Mouse (Mus musculus) limb, embryonic 11.5 days (tissue): ENCODE data around the gene Tnik. TPM values are rescaled to one million over a fixed set of nuclear protein-coding genes. Genes with fewer than 3 reads are reported as not detected.

Source experiments
- ATAC-seq: fragments of 200-750 bp; cut with Nextera tagmentation; 2 replicates; pipeline ENCODE4 v1.8.0; 2017; ENCODE audit warnings: low read depth; ENCODE audit not compliant: insufficient number of reproducible peaks, low FRiP score, low TSS enrichment
- DNase-seq: peaks from one replicate; pipeline ENCODE4 v3.0.0-alpha.2; 2015; ENCODE audit warnings: low spot score
- H3K27ac ChIP-seq: fragments of 300-500 bp; sonication (generic); replicated peaks from 2 replicates; pipeline ENCODE4 v1.5.1; 2014; ENCODE audit warnings: low read depth, mild to moderate bottlenecking, low read length
- H3K27me3 ChIP-seq: fragments of 300-500 bp; sonication (generic); 2 replicates; pipeline ENCODE4 v1.6.1; 2014; ENCODE audit warnings: mild to moderate bottlenecking, low read length, mixed read lengths; ENCODE audit not compliant: control insufficient read depth, insufficient read depth
- H3K36me3 ChIP-seq: fragments of 300-500 bp; sonication (generic); 2 replicates; pipeline ENCODE4 v1.6.1; 2014; ENCODE audit warnings: mild to moderate bottlenecking, low read length, moderate library complexity, mixed read lengths; ENCODE audit not compliant: control insufficient read depth, insufficient read depth
- H3K4me1 ChIP-seq: fragments of 300-500 bp; sonication (generic); 2 replicates; pipeline ENCODE4 v1.6.1; 2014; ENCODE audit warnings: low read length, mixed read lengths; ENCODE audit not compliant: control insufficient read depth, insufficient read depth
- H3K4me2 ChIP-seq: fragments of 300-500 bp; sonication (generic); 2 replicates; pipeline ENCODE4 v1.6.1; 2014; ENCODE audit warnings: low read depth, mild to moderate bottlenecking, moderate library complexity; ENCODE audit not compliant: severe bottlenecking
- H3K4me3 ChIP-seq: fragments of 300-500 bp; sonication (generic); 2 replicates; pipeline ENCODE4 v1.5.1; 2014; ENCODE audit warnings: low read depth, low read length
- H3K9ac ChIP-seq: fragments of 300-500 bp; sonication (generic); 2 replicates; pipeline ENCODE4 v1.6.1; 2014; ENCODE audit warnings: mild to moderate bottlenecking, low read length
- H3K9me3 ChIP-seq: fragments of 300-500 bp; sonication (generic); 2 replicates; pipeline ENCODE4 v1.6.1; 2016; ENCODE audit warnings: low read length; ENCODE audit not compliant: control insufficient read depth
- WGBS: fragments of 180-500 bp; shearing (Covaris S2); extraction: QIAGEN DNeasy Blood & Tissue Kit; methylation state at CpG from one replicate; pipeline ENCODE4 v1.1.7; 2014; 5-methylcytosine and 5-hydroxymethylcytosine counted together
- polyA plus RNA-seq: library from polyadenylated mRNA; unstranded; fragments of >200 nt; fragmentation: Nextera tagmentation; extraction: Ambion mirVana; gene quantifications from 2 replicates; pipeline ENCODE4 v1.2.1, GENCODE M21; 2014

Tnik gene
- polyA plus RNA-seq, 1 experiment from 2014 or later, result 4.1 TPM

DNA sequence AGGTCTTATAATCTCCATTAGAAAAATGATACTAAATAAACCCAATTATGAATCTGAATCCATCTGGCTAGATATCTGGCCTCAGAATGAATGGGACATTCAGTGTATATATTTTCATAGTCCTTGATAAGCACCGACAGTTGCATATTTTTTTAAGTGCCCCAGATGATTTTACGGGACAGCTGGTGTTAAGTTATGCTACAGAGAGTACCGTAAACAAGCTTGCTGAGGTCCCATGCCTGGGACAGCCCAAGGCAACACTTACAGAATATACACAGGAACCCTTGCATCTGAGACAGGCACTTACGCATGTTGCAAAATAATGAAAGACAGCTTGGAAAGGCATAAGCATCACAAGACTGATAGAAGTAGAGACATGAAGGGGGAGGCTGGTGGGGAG, 34.1 kb upstream of the Tnik start:
- Histone ChIP-seq H3K4me3 (no peak overlapping the region), H3K27ac (no peak overlapping the region), H3K9ac (no peak overlapping the region), H3K9me3 (no peaks in the 10 kb centered on the region), H3K27me3 (no peaks in the 10 kb centered on the region), H3K36me3 (no peaks in the 10 kb centered on the region), H3K4me1 (no peaks in the 10 kb centered on the region), H3K4me2 (no peak overlapping the region)
- 72% methylated on average over 4 of the region's 4 CpGs for WGBS
- no peak for ATAC-seq
- DNase-seq, result no peak

DNA sequence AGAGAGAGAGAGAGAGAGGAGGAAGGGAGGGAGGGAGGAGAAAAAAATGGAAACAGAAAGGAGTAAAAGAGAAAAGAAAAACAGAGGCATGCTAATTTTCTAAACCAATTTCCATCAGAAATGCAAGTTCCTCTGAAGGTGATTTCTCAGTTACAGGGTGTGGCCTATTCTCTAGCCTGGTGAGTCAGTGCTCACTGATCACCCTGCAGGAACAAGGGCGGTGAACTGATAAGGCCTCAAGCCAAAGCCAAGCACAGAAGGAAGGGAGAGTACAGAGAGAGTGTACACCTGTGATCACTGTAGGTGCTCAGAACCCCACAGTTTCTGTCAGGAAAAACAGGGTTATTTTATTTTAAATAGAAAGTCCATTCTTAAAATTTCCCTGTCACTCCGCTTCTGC, 33.5 kb upstream of the Tnik start:
- H3K27me3 ChIP-seq, result no peaks in the 10 kb centered on the region
- H3K9me3 ChIP-seq, result no peaks in the 10 kb centered on the region
- H3K4me1 ChIP-seq, result no peaks in the 10 kb centered on the region
- no peak overlapping the region for H3K4me2 ChIP-seq
- WGBS, result 93% methylated on average over 2 of the region's 2 CpGs
- H3K27ac ChIP-seq, result no peak overlapping the region
- no peak overlapping the region for H3K4me3 ChIP-seq
- no peaks in the 10 kb centered on the region for H3K36me3 ChIP-seq
- no peak overlapping the region for H3K9ac ChIP-seq
- DNase-seq (no peak), ATAC-seq (no peak)

DNA sequence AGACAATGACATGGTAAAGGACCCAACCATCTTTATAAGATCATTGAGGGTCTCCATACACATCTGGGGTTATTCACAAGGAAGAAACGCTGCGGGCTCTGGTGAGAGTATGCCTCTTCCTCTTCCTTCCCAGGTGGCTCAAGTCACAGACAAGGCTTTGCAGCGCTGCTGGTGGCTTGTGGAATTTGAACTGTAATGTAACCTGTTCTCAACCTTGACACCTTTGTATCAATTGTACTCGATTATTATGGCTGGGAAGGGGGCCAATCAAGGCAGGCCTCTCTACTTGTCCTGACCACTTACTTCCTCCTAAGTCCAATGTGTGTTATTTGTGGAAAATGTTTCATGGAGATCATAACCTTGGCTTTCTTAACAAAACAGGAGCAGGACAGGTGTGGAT, 30.1 kb upstream of the Tnik start:
- Histone ChIP-seq H3K9ac (no peak overlapping the region), H3K27me3 (no peaks in the 10 kb centered on the region), H3K27ac (no peak overlapping the region), H3K4me1 (no peaks in the 10 kb centered on the region), H3K4me3 (no peak overlapping the region), H3K36me3 (no peaks in the 10 kb centered on the region), H3K9me3 (no peaks in the 10 kb centered on the region), H3K4me2 (no peak overlapping the region)
- DNase-seq (no peak), ATAC-seq (no peak)
- WGBS, result 89% methylated on average over 4 of the region's 4 CpGs

DNA sequence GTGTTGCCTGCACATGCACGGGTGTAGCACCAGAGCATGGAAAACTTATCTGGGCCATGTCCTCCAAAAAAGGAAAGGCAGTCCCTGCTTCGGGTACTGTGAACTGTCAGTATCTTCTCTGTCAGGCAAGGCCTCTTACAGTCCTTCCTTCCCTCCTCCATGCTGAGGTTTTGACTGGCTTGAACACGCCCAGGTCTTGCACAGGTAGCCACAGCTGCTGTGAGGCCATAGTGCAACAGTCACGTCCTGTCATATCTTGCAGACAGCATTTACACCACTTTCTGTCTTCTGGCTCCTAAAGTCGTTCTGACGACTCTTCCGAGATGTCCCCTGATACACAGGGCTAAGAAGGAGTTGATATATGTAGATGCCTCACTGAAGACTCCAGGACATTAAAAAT, 28.8 kb upstream of the Tnik start:
- 86% methylated on average over 7 of the region's 7 CpGs for WGBS
- no peaks in the 10 kb centered on the region for H3K9me3 ChIP-seq
- no peak for DNase-seq

DNA sequence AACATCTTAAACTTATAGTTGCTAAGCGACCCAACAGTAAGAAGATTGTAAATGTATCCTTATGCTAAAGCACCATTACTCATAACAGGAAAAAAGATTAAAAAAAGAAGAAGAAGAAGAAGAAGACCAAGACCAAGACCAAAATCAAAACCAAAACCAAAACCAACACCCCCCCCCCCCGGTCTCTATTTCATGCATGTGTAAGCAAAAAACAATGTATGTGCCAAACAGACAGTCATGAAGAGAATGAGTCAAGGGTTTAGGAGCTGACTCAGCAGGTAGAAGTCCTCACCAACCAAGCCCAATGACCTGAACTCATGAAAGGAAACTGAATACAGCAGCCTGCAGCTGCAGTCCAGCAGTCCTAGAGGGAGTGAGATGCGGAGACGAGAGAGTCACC, 26.3 kb upstream of the Tnik start:
- H3K27me3 ChIP-seq, result no peaks in the 10 kb centered on the region
- no peak overlapping the region for H3K9ac ChIP-seq
- H3K36me3 ChIP-seq, result no peaks in the 10 kb centered on the region
- no peaks in the 10 kb centered on the region for H3K9me3 ChIP-seq
- H3K27ac ChIP-seq, result no peak overlapping the region
- WGBS, result 93% methylated on average over 4 of the region's 4 CpGs
- DNase-seq, result no peak
- ATAC-seq, result no peak
- H3K4me3 ChIP-seq, result no peak overlapping the region
- H3K4me1 ChIP-seq, result no peaks in the 10 kb centered on the region
- H3K4me2 ChIP-seq, result no peak overlapping the region

More for the DNA sequence above, 28.8 kb upstream of the Tnik start:
- no peak overlapping the region for H3K27ac ChIP-seq
- H3K9ac ChIP-seq, result no peak overlapping the region
- H3K27me3 ChIP-seq, result no peaks in the 10 kb centered on the region
- no peaks in the 10 kb centered on the region for H3K4me1 ChIP-seq
- ATAC-seq, result no peak
- H3K4me3 ChIP-seq, result no peak overlapping the region
- H3K4me2 ChIP-seq, result no peak overlapping the region
- no peaks in the 10 kb centered on the region for H3K36me3 ChIP-seq

DNA sequence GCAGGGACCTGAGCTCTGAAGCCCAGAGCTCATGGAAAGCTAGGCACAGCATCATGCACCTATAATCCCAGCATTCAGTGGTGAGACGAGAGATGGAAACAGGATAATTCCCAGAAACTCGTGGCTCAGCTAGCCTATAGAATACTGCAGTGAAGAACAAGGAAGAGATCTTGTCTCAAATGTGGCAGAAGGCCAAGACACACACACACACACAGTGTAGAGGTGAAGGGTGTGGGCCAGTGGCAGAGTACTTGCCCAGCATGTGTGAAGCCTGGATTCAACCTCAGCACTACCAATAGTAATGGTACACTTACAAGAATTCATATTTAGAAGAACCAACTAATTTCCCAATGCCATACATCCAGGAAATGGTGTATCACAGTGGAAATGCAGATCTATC, 24.9 kb upstream of the Tnik start:
- H3K4me1 ChIP-seq, result no peaks in the 10 kb centered on the region
- H3K27ac ChIP-seq, result no peak overlapping the region
- no peaks in the 10 kb centered on the region for H3K27me3 ChIP-seq
- whole genome bisulfite sequencing, result 78% methylated on average over 2 of the region's 2 CpGs
- H3K4me3 ChIP-seq, result no peak overlapping the region
- H3K9me3 ChIP-seq, result no peaks in the 10 kb centered on the region
- H3K9ac ChIP-seq, result no peak overlapping the region
- H3K4me2 ChIP-seq, result no peak overlapping the region
- DNase-seq (no peak), ATAC-seq (no peak)
- no peaks in the 10 kb centered on the region for H3K36me3 ChIP-seq

DNA sequence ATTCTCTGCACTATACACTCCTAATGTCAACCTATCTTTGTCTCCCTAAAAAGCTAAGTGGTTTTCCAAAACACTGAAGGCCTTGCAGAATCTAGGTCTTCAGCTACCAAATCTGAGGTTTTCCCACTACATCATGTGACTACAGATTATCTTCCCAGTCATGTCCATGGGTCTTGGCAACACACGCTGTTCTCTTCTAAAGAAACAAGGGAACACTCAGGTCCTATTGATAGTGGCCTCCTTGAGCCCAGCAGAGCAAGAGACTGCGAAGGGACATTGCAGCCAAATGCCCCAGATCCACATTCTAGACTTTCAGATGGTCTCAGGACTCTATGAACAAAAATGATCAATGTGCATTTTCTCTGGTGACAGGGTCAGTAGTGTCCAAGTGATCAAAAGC, 20.5 kb upstream of the Tnik start:
- H3K27me3 ChIP-seq, result no peaks in the 10 kb centered on the region
- 83% methylated on average over 2 of the region's 2 CpGs for WGBS

DNA sequence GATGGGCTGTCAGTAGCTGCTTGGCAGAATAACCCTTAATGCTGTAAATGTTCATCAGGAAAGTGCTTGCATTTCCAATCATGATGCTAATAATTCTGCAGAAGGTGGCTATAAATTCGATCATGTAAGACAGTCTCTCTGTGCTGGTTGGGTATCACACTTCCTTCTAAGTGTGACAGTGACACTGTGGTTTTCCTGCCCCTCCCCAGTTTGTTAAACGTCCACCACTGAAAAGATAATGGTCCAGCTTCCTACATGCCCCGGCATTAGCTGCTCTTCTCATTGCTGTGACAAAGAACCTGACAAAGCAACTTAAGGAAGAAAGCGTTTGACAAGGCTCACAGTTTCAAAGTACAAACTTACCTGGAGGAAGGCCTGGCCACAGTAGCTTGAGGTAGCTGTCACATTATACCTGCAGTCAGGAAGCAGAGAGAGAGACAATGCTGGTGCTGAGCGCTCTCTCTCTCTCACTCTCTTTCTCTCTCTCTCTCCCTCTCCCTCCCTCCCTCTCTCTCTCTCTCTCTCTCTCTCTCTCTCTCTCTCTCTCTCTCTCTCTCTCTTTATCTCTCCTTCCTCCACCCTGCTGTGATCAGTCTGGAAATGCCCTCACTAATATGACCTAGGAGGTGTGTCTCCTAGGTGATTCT, 18.6 kb upstream of the Tnik start:
- DNase-seq (no peak), ATAC-seq (no peak)
- Histone ChIP-seq H3K4me3 (no peak overlapping the region), H3K27ac (no peak overlapping the region), H3K27me3 (no peaks in the 10 kb centered on the region), H3K9ac (no peak overlapping the region), H3K4me2 (no peak overlapping the region), H3K9me3 (no peaks in the 10 kb centered on the region), H3K4me1 (no peaks in the 10 kb centered on the region), H3K36me3 (no peaks in the 10 kb centered on the region)
- 79% methylated on average over 5 of the region's 5 CpGs for WGBS

More for the DNA sequence above, 20.5 kb upstream of the Tnik start:
- Histone ChIP-seq H3K9me3 (no peaks in the 10 kb centered on the region), H3K9ac (no peak overlapping the region), H3K4me2 (no peak overlapping the region), H3K4me3 (no peak overlapping the region), H3K36me3 (no peaks in the 10 kb centered on the region), H3K4me1 (no peaks in the 10 kb centered on the region), H3K27ac (no peak overlapping the region)
- ATAC-seq, result no peak
- DNase-seq, result no peak
